Mouse (Mus musculus): ENCODE data around the gene Tas2r140.

Tas2r140 gene

DNA sequence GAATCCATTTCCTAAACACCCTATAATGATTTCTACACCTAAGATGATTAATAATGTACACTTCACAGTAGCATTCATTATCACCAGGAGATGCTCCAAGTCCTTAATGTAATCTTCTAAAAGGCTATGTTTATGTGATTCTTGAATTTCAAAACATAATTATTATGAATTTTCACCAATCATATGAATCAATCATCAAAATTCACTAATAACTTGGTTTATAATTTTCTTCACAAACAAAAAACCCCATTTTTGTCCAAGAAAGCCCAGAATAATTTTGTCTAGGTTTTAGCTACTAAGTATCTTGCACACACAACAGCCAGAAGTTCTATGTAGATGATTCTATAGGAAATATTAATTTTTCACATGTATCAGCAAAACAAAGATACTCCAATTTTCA is at the start of gene Tas2r140:
TSS of gene Tas2r140 (minus strand) at position 101 of the 400 bp plus-strand sequence.
- in situ Hi-C loops (cut with MboI, MseI): no loop called here

GRCm38 (mm10) chr6:133104609-133104921 is 48.9 kb upstream of the Tas2r140 start, which contains the start of gene Smim10l1:
Smim10l1 (plus strand) TSS chr6:133104909.
- in situ Hi-C loops (cut with MboI, MseI): no loop called here

DNA sequence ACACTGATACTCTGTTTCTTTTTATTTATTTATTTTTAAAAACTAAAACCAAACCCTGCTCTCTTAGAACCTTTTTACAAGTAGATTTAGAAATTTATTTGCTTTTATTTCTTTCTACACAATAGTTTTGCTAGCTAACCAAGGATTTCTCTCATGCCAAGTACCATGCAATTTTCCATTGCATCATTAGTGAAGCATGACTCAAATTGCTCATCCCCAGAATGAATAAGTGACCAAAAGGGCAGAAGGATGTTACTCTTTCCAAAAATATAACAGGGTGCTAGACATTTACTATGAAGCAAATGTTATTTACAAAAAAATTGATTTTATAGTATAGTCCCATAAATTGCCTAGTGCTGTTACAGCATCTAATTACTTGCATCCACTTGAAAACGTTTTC is 46.8 kb upstream of the Tas2r140 start:
- in situ Hi-C loops (cut with MboI, MseI): no loop called here

GRCm38 (mm10) chr6:133092226-133092625 is 36.6 kb upstream of the Tas2r140 start:
- in situ Hi-C loops (cut with MboI, MseI): no loop called here

DNA sequence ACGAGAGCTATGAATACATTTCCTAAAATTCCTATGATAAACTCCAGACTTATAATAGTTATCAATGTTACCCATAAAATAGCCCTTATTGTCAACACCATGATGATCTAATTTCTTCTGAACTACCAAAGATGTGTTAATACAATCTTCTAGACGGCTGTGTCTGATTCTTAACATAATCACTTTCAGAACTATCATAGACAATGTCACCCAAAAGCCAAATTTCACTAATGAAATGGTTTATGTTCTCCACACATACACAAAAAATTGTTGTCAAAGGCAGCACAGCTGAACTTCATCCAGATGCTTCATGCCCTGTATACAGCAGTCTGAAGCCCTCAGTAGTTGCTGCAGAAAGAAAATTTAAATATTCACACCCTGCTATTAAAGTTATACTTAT is 18.6 kb downstream of the Tas2r140 start, which contains the start of gene Tas2r103:
TSS of gene Tas2r103 (minus strand) at position 101 of the 400 bp plus-strand sequence.
- in situ Hi-C loops (cut with MboI, MseI): loop anchor here in 1 of 2 experiments (5.0 kb wide), 1 partner anchor 65 kb away; no protein-coding TSS in a partner anchor

Measured in T-helper 17 cell (primary cell).